Mouse (Mus musculus) urinary bladder, postnatal 10 days (tissue): ENCODE data around the gene Vgf.

Experiments used
- DNase-seq: peaks from one replicate; pipeline ENCODE4 v3.0.0; 2022; ENCODE audit warnings: low spot score

Vgf gene

DNA sequence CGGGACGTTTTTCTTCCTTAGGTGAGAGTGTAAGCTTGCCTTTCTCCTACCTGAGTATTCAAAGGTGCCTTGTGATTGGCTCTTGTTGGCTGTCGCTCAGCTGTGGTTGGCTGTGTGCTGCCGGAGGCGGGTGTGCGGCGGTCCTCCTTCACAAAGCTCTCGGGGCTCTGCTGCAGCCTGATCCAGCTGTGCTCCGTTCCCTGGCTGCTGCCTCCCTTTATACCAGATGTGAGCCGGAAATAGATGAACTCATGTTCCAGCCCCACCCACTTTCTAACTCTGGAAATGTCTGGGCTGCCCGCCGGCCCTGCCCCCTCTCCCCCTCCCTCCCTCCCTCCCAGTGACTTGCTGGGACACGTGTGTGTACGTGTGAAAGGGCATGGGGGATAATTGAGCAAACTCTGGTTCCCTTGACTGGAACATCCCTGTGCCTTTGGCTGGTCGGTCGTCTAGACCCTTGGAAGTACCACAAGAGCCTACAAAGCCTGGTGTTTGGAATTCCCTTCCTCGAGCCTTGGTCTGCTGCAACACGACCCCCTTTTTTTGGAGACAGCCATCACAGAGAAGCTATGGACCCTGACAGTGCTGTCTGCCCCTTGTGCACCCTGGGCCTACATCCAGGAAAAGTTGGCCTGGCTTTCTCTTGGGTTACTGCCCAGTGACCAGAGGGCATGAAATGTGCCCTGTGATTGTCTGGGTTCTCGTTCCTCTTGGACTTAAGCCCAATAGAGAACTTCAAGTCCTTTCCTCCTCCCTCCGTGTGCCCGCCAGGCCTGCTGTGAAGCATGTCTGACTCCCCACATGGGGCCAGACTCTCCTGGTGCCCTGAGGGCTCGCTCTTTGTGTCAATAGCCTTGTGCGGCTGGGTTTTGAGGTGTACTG lies 46.1 kb downstream of the Vgf start, which contains the start of gene Serpine1:
Gene Serpine1, minus strand, starts transcription at position 190 of the 882 bp plus-strand sequence.
- no peak for DNase-seq

DNA sequence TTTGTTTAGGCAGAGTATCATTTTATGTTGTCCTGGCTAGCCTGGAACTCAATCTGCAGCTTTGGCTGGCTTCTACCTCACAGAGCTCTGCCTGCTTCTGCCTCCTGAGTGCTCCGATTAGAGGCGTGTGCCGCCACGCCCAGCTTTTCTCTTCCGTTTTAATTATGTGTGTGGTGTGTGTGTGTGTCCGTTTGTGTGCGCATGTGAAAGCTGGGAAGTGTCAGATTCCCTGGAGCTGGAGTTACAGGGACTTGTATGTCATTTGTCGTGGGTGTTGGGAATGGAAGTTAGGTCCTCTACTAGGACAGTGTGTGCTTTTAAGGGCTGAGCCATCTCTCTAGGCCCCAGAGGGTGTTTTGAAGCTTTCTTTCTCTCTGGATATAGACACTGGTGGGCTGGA lies 46.9 kb downstream of the Vgf start:
- no peak for DNase-seq

DNA sequence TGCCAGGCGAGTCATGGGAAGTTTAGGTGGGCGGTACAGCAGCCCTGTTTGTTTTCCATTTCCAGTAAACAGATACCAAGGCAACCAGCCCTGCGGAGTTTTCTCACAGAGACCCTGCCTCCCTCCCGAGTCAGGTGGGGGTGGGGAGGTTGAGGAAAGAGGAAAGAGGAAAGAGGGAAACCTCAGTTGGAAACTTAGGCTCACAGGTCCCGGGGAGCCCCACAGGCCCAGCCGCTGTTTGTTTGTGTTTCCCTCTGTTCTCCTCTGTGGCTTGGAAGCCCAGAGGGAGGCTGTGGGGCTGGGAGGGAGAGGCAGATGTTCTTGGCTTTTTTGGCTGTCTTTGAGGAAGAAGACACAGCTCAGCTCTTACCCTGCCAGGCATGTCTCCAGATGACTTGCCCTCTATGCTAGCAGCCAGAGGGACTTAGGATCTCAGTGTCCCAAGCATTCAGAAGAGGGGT lies 48.0 kb downstream of the Vgf start:
- no peak for DNase-seq

GRCm38 (mm10) chr5:137075726-137076125 lies 49.5 kb downstream of the Vgf start:
- DNase-seq, result no peak

DNA sequence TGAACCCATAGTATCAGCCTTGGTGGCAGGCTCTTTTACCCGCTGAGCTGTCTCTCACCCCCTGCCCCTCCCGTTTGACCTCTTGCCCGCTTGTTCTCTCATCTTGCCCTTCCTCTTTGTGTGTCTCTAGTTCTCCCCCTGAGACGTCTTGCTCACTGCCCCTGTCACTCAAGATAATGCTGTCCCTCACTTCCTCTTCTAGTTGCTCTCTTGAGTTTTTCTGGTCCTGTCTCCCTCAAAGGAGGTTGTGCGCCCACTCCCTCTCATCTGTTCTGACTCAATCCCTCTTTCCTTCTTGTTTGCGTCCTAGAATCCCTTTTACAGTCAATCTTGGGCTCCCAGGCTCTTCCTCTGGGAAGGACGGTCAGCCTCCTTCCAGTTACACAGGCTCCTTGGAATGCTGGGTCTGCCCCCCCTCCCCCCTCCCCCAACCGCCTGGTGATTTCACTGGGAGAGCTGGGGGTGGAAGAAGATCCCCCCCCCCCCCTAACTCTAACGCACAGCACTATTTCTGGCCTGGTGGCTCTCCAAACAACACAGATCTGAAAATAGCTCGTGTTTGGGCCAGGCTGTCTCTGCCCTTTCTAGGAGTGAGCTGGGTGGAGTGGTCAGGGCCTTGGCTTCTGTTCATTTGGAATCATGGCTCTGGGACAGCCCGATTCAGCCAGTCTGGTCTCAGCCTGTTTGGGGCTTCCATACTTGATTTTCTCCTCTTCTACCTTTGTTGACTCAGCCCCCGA lies 50.2 kb downstream of the Vgf start:
- no peak for DNase-seq

- DNase-seq, result no peak
Measured at GRCm38 (mm10) chr5:137077187-137077586, 51.0 kb downstream of the Vgf start.

GRCm38 (mm10) chr5:137078041-137078440 lies 51.8 kb downstream of the Vgf start:
- DNase-seq, result no peak

GRCm38 (mm10) chr5:137078616-137079015 lies 52.4 kb downstream of the Vgf start:
- DNase-seq, result no peak

DNA sequence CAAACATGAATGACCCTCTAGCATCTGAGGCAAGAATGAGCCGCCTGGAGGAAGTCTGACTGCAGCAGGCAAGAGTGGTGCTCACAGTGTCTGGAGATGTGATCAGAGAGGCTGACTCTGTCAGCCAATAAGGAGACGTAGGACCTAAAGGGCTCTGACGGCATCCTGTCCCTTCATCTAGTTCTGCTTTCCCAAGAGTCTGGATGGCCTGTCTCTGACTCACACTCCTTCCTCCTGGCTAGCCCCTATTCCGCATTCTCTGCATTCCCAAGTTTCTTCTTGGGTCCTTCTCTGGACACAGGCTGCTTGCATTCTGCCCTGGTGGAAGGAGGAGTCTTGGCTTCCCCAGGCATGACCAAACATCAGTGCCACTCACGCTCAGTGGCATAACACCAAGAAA lies 53.7 kb downstream of the Vgf start:
- no peak for DNase-seq
